Mouse (Mus musculus): ENCODE data around the gene Dcaf1.

The Dcaf1 gene

GRCm38 (mm10) chr9:106821618-106822380 lies at the start of gene Dcaf1:
Dcaf1 (plus strand) TSS chr9:106821874.
- DNase-seq = peak; percentile 99

DNA sequence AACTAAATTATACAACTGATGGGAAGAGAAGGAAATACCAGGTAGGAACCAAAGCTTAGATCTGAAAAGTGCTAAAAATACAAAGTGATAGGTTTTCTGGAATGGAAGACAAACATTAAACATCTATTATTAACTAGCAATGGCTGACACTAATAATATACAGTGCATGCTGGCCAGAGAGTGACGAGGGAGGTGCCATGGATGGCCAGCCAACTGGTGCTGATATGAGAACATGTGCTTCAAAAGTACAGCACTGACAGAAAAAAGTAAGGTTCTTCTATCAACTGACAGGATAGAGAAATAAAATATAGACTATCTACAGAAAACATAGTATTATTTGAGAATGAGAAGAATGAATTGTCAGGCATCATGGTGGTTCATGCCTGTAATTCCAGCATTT lies 45.6 kb upstream of the Dcaf1 start:
- DNase-seq = peak; percentile 25

DNA sequence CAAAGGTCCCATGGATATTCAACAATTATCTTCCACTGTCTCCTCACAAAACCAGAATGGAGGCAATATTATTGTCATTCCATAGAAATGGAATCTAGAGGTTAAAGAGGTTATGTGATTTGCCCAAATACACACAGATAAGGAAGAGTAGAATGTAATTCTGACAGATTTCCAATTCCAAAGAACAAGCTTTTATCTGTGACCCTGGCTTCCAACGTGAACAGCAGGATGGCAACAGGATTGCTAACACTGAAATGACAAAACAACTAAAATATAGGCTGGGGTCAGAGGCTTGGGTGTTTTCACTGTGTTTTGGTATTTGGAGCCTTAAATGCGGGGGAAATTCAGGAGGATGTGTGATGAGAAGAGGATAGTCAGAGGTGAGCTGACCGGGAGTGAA lies 44.3 kb upstream of the Dcaf1 start:
- peak; percentile 59 for DNase-seq

GRCm38 (mm10) chr9:106778319-106778718 lies 43.4 kb upstream of the Dcaf1 start:
- peak; percentile 66 for DNase-seq

DNA sequence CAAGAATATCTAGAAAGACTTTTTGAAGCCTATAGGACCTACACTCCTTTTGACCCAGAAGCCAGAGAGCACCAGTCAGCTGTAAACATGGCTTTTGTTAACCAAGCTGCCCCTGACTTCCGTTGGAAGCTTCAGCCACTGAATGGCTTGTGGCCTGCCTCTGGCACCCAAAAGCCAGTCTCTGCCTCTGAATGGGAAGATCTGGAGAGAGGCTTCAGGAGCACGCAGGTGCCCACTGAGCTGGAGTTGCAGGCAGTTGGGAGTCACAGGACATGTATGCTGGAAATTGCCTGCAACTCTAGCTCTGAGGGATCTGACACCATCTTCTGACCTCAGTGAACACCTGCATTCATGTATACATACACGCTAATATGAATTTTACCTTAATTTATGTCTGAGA lies 41.6 kb upstream of the Dcaf1 start:
- peak; percentile 67 for DNase-seq

- DNase-seq = peak; percentile 80
Measured at GRCm38 (mm10) chr9:106783554-106783953, 38.1 kb upstream of the Dcaf1 start.

DNA sequence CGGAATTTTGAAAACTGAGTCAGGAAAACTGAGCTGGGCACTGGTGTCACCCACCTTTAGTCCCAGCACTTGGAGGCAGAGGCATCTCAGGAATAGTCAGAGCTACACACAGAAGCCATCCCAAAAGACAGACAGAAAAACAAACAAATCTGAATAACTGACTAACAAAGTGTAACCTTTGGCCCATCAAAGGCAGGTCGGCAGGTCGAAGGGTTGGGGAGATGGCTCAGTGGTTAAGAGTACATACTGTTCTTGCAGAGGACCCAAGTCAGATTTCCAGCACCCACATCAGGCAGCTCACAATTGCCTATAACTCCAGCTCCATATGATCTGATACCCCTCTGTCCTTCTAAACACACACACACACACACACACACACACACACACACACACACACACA lies 36.5 kb upstream of the Dcaf1 start:
- DNase-seq = peak; percentile 29

DNA sequence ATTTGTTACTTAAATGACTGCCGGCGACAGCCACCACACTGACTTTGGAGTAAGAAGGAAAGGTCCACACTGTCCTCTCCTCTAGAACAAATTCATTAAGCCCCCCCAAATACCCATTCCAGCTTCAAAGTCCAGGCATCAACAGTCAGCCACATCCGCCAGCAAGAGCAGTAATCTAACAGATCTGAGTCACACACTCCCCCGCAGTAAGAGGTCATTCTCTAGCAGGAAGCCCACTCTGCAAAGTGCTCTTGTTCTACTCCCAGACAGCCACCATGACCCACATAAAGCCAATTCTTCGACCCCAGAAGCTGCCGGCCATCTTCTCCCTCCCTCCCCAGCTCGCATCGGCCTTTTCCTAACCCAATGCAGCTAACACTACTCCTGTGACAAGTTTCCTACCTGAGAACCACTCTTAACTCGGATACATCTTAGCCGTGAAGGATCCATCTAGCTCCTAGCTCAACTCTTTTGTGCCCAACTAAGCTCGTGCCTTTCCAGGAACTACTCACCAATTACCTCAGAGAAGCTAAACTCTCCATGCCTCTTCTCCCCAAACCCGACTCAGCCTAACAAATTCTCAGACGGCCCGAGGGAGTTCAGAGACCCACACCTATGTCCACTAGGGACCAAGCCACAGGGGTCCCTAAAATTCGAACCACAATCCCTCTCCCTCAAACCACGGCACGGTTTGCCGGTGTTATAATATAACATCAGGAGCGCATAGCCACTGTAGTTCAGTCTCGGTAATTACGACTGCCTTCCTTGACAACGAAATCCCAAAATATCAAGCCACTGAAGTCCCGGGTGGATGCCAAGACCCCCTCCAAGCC lies 33.5 kb upstream of the Dcaf1 start:
- peak; percentile 84 for DNase-seq

- DNase-seq = peak; percentile 98
Measured at GRCm38 (mm10) chr9:106788812-106789321, 32.8 kb upstream of the Dcaf1 start, which contains the start of gene Rad54l2. Rad54l2 (minus strand) TSS chr9:106789194.

- DNase-seq = peak; percentile 48
Measured at GRCm38 (mm10) chr9:106789363-106789762, 32.3 kb upstream of the Dcaf1 start.

GRCm38 (mm10) chr9:106790831-106791230 lies 30.8 kb upstream of the Dcaf1 start:
- peak; percentile 73 for DNase-seq

- DNase-seq = peak; percentile 48
Measured at GRCm38 (mm10) chr9:106806503-106806902, 15.2 kb upstream of the Dcaf1 start.

GRCm38 (mm10) chr9:106818191-106818590 lies 3.5 kb upstream of the Dcaf1 start:
- DNase-seq = peak; percentile 80

GRCm38 (mm10) chr9:106819201-106819600 lies 2.5 kb upstream of the Dcaf1 start:
- peak; percentile 86 for DNase-seq

DNA sequence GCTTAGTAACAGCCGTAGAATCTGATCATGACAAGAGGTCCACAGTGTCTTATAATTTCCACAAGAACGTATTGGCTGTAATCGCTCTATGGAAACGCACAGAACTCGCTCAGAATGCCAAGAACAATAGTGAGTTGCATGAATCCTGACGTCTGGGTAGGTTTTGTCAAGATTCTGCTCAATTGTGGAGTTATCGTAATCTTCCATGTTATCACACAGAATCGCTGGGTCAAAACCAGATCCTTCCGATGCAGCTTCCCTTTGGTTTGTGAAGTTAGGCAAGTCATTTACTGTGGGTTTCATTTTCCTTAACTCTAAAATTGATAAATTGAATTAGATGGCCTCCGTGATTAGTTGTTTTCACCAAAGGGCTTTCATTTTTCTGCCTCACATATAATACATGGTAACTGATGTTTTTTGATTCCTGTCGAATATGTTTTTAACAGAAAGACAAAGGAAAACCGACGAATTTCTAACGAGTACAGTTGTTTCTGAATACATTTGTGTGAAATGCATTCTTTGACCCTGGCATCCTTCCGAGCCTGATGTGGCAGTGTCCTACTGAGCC lies 540 bp upstream of the Dcaf1 start:
- no peak for DNase-seq

GRCm38 (mm10) chr9:106822381-106823104 lies 869 bp downstream of the Dcaf1 start:
- peak; percentile 99 for DNase-seq

- peak; percentile 73 for DNase-seq
Measured at GRCm38 (mm10) chr9:106840569-106840968, 18.9 kb downstream of the Dcaf1 start.

DNA sequence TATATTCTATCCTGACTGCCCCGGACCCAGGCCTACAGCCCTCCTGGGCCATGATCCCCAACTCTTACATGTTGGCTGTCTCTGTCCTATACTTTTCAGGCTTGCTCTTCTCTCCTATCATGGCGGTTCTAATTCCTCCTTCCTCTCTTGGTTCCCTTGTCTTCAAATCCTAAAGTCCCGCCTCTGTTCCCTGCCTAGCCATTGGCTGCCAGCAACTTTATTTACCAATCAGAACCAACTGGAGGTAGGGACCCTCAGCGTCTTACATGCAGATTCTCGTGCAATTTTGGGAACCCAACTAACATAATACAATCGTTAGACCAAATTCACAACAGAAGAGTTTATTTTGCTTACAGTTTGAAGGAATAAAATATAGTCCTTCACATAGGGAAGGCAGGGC lies 21.1 kb downstream of the Dcaf1 start:
- DNase-seq = peak; percentile 74

- DNase-seq = peak; percentile 58
Measured at GRCm38 (mm10) chr9:106856664-106857063, 35.0 kb downstream of the Dcaf1 start.

DNA sequence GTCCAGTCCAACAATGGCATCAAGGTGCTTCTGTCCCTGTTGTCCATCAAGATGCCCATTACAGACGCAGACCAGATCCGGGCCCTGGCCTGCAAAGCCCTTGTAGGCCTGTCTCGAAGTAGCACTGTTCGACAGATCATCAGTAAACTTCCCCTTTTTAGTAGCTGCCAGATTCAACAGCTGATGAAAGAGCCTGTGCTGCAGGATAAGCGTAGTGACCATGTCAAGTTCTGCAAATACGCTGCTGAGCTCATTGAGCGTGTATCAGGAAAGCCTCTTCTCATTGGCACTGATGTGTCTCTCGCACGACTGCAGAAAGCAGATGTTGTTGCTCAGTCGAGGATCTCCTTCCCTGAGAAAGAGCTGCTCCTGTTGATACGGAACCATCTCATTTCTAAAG lies 36.4 kb downstream of the Dcaf1 start:
- DNase-seq = peak; percentile 85

GRCm38 (mm10) chr9:106874216-106874615 lies 52.5 kb downstream of the Dcaf1 start:
- peak; percentile 69 for DNase-seq

DNA sequence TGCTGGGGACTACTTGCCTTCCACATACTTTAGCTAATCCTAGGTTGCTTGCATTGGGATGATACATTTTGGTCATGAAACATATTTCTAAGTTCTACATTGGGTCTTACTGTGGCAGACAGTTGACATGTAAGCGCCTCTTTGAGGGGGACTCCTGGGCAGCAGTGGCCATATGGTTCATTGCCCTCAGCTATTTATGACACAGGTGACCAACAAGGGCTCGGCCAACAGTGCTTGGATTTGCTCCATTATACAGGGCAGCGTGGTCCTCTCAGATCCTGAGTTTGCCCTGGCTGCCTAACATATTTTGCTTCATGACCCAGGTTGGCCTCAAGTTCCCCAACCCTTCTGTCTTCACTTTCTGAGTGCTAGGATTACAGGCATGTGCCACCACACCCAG lies 55.0 kb downstream of the Dcaf1 start:
- peak; percentile 72 for DNase-seq

DNA sequence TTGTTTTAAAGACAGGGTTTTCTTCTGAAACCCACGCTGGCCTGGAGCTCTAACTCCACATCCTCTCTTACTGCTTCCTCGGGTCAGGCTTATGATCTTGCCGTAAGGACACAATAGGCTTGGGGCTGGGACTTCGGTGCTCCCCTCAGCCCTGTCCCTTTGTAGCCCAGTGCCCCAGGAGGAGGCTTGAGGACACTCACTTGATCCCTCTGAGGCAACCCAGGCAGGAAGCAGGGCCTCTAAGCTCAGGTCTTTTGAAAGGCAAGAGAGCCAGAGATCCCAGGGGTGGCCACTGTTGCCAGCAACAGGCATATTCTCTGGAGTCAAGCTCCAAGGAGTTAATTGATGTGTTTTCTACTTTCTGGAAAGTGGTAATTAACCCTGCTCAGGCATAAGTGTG lies 57.8 kb downstream of the Dcaf1 start:
- peak; percentile 56 for DNase-seq

Data from heart, adult 11 months (tissue).